Mouse (Mus musculus): ENCODE data around the gene Ebp.

- no peak for TF ChIP-seq CTCF (IDR thresholded peaks at IDR 0.05; ENCODE audit: extremely low read depth, insufficient read length, insufficient replicate concordance, low read depth, low read length)
- no peak for TF ChIP-seq POLR2A (IDR thresholded peaks at IDR 0.05; ENCODE audit: low read depth, low read length)
Measured at GRCm38 (mm10) chrX:8205088-8205487, 11.8 kb upstream of the Ebp start.

Measured in small intestine, adult 2 months (tissue).